Mouse (Mus musculus) liver, embryonic 11.5 days (tissue): ENCODE data around the gene Tax1bp3. TPM values are rescaled to one million over a fixed set of nuclear protein-coding genes. Genes with fewer than 3 reads are reported as not detected.

Experiments used
- ATAC-seq: fragments of 200-750 bp; cut with Nextera tagmentation; replicated peaks from 2 replicates; pipeline ENCODE4 v1.8.0; 2017; ENCODE audit warnings: moderate number of reproducible peaks, mild to moderate bottlenecking, moderate TSS enrichment, moderate library complexity; ENCODE audit not compliant: low FRiP score
- DNase-seq: peaks from one replicate; pipeline ENCODE4 v3.0.0-alpha.2; 2017; ENCODE audit warnings: low spot score
- H3K27ac ChIP-seq: fragments of 300-500 bp; sonication (generic); 2 replicates; pipeline ENCODE4 v1.5.1; 2014; ENCODE audit warnings: mild to moderate bottlenecking, low read depth, low read length, control low read depth
- H3K27me3 ChIP-seq: fragments of 300-500 bp; sonication (generic); replicated peaks from 2 replicates; pipeline ENCODE4 v1.6.1; 2014; ENCODE audit warnings: low read length, mixed read lengths; ENCODE audit not compliant: control insufficient read depth, insufficient read depth
- H3K36me3 ChIP-seq: fragments of 300-500 bp; sonication (generic); 2 replicates; pipeline ENCODE4 v1.6.1; 2014; ENCODE audit warnings: mild to moderate bottlenecking, low read length, moderate library complexity, mixed read lengths; ENCODE audit not compliant: control insufficient read depth, insufficient read depth
- H3K4me1 ChIP-seq: fragments of 300-500 bp; sonication (generic); replicated peaks from 2 replicates; pipeline ENCODE4 v1.6.1; 2014; ENCODE audit warnings: low read length, mixed read lengths; ENCODE audit not compliant: control insufficient read depth, insufficient read depth
- H3K4me2 ChIP-seq: fragments of 300-500 bp; sonication (generic); 2 replicates; pipeline ENCODE4 v1.6.1; 2014; ENCODE audit warnings: mild to moderate bottlenecking, control low read depth, moderate library complexity
- H3K4me3 ChIP-seq: fragments of 300-500 bp; sonication (generic); 2 replicates; pipeline ENCODE4 v1.5.1; 2014; ENCODE audit warnings: low read depth, low read length, control low read depth
- H3K9ac ChIP-seq: fragments of 300-500 bp; sonication (generic); 2 replicates; pipeline ENCODE4 v1.6.1; 2014; ENCODE audit warnings: low read depth, low read length, control low read depth
- H3K9me3 ChIP-seq: fragments of 300-500 bp; sonication (generic); 2 replicates; pipeline ENCODE4 v1.6.1; 2016; ENCODE audit warnings: low read length, inconsistent platforms, mixed read lengths; ENCODE audit not compliant: control insufficient read depth
- WGBS: fragments of 180-500 bp; shearing (Covaris S2); extraction: QIAGEN DNeasy Blood & Tissue Kit; methylation state at CpG from one replicate; pipeline ENCODE4 v1.1.7; 2014; 5-methylcytosine and 5-hydroxymethylcytosine counted together
- polyA plus RNA-seq: library from polyadenylated mRNA; unstranded; fragments of >200 nt; fragmentation: Nextera tagmentation; extraction: Ambion mirVana; gene quantifications from 2 replicates; pipeline ENCODE4 v1.2.1, GENCODE M21; 2014

The Tax1bp3 gene
- polyA plus RNA-seq = 81.1 and 85.3 TPM in 2 replicates

- H3K4me3 ChIP-seq = peak within 1 kb of the TSS; percentile 96
- no peaks in the 10 kb centered on the region for H3K9me3 ChIP-seq
- H3K4me1 ChIP-seq = peaks cover 19% of the 10 kb centered on the region
- peaks cover 7% of the 10 kb centered on the region; the same call in 1 of the 2 replicates for H3K36me3 ChIP-seq
- peak within 1 kb of the TSS; percentile 88 for H3K27ac ChIP-seq
- no peaks in the 10 kb centered on the region for H3K27me3 ChIP-seq
- DNase-seq (peak; percentile 87), ATAC-seq (peak; percentile 98)
- H3K9ac ChIP-seq = peak within 1 kb of the TSS; percentile 97
- WGBS = under 1% methylated on average over 80 of the region's 81 CpGs
- peak within 1 kb of the TSS; percentile 94 for H3K4me2 ChIP-seq
These were observed at the start of gene Tax1bp3, which contains the start of gene Emc6 for GRCm38 (mm10) chr11:73176608-73177508. Gene Tax1bp3 (plus strand): TSS chr11:73177083. Gene Emc6 (minus strand): TSS chr11:73177037.

- H3K36me3 ChIP-seq = peaks cover 14% of the 10 kb centered on the region
- H3K4me2 ChIP-seq = no peak overlapping the region
- 0 out of 2 replicates have a peak, but pooled peaks have one; percentile 39 for ATAC-seq
- DNase-seq = no peak
- no peak overlapping the region for H3K27ac ChIP-seq
- H3K27me3 ChIP-seq = no peaks in the 10 kb centered on the region
- H3K9me3 ChIP-seq = no peaks in the 10 kb centered on the region
- no peak overlapping the region for H3K9ac ChIP-seq
- WGBS = 67% methylated on average over 7 of the region's 7 CpGs
- peaks cover 19% of the 10 kb centered on the region for H3K4me1 ChIP-seq
- no peak overlapping the region for H3K4me3 ChIP-seq
These were observed 45.9 kb upstream of the Tax1bp3 start for GRCm38 (mm10) chr11:73131020-73131419.

GRCm38 (mm10) chr11:73132999-73133398 is 43.9 kb upstream of the Tax1bp3 start:
- Histone ChIP-seq H3K9ac (no peak overlapping the region; the same call in 1 of the 2 replicates), H3K4me2 (no peak overlapping the region), H3K9me3 (no peaks in the 10 kb centered on the region), H3K4me3 (no peak overlapping the region), H3K36me3 (peaks cover 14% of the 10 kb centered on the region), H3K27me3 (no peaks in the 10 kb centered on the region), H3K27ac (no peak overlapping the region), H3K4me1 (peaks cover 31% of the 10 kb centered on the region)
- WGBS = 69% methylated on average over 6 of the region's 6 CpGs
- DNase-seq = no peak
- no peak for ATAC-seq

GRCm38 (mm10) chr11:73134222-73134621 is 42.7 kb upstream of the Tax1bp3 start:
- ATAC-seq (no peak), DNase-seq (no peak)
- Histone ChIP-seq H3K27ac (no peak overlapping the region), H3K4me2 (peak overlapping the region; percentile 80), H3K9ac (no peak overlapping the region), H3K27me3 (no peaks in the 10 kb centered on the region), H3K4me1 (peaks cover 31% of the 10 kb centered on the region), H3K4me3 (peak overlapping the region; percentile 20; the same call in 1 of the 2 replicates), H3K9me3 (no peaks in the 10 kb centered on the region), H3K36me3 (peaks cover 14% of the 10 kb centered on the region)
- WGBS = 89% methylated on average over 5 of the region's 5 CpGs

GRCm38 (mm10) chr11:73136587-73136986 is 40.3 kb upstream of the Tax1bp3 start:
- peak overlapping the region; percentile 99 for H3K4me3 ChIP-seq
- H3K4me2 ChIP-seq = peak overlapping the region; percentile 80
- DNase-seq (no peak), ATAC-seq (no peak)
- H3K4me1 ChIP-seq = peaks cover 31% of the 10 kb centered on the region
- peaks cover 11% of the 10 kb centered on the region for H3K36me3 ChIP-seq
- H3K27me3 ChIP-seq = no peaks in the 10 kb centered on the region
- H3K27ac ChIP-seq = no peak overlapping the region
- peak overlapping the region; percentile 95 for H3K9ac ChIP-seq
- no peaks in the 10 kb centered on the region for H3K9me3 ChIP-seq
- WGBS = 59% methylated on average over 6 of the region's 6 CpGs

- H3K4me1 ChIP-seq = peaks cover 31% of the 10 kb centered on the region
- no peak for DNase-seq
- H3K9me3 ChIP-seq = no peaks in the 10 kb centered on the region
- peak overlapping the region; percentile 70 for H3K27ac ChIP-seq
- H3K36me3 ChIP-seq = peaks cover 11% of the 10 kb centered on the region
- peak overlapping the region; percentile 80 for H3K4me2 ChIP-seq
- 27% methylated on average over 11 of the region's 11 CpGs for WGBS
- H3K9ac ChIP-seq = peak overlapping the region; percentile 95
- no peaks in the 10 kb centered on the region for H3K27me3 ChIP-seq
- peak overlapping the region; percentile 99 for H3K4me3 ChIP-seq
- ATAC-seq = no peak
These were observed 39.8 kb upstream of the Tax1bp3 start for GRCm38 (mm10) chr11:73137116-73137515.

- Histone ChIP-seq H3K9ac (peak within 1 kb of the TSS; percentile 95), H3K27ac (peak within 1 kb of the TSS; percentile 70), H3K36me3 (peaks cover 11% of the 10 kb centered on the region), H3K4me3 (peak within 1 kb of the TSS; percentile 99), H3K4me2 (peak within 1 kb of the TSS; percentile 80), H3K9me3 (no peaks in the 10 kb centered on the region), H3K27me3 (no peaks in the 10 kb centered on the region), H3K4me1 (peaks cover 31% of the 10 kb centered on the region)
- ATAC-seq = peak; percentile 94
- under 1% methylated on average over 82 of the region's 84 CpGs for WGBS
- peak; percentile 95 for DNase-seq
These were observed 39.0 kb upstream of the Tax1bp3 start, which contains the start of gene Haspin for GRCm38 (mm10) chr11:73137591-73138501. Gene Haspin (minus strand): TSS chr11:73138294.

GRCm38 (mm10) chr11:73144261-73144681 is 32.6 kb upstream of the Tax1bp3 start:
- Histone ChIP-seq H3K36me3 (no peaks in the 10 kb centered on the region), H3K4me2 (no peak overlapping the region), H3K27ac (no peak overlapping the region), H3K27me3 (no peaks in the 10 kb centered on the region), H3K9ac (no peak overlapping the region), H3K4me1 (no peaks in the 10 kb centered on the region), H3K4me3 (no peak overlapping the region), H3K9me3 (no peaks in the 10 kb centered on the region)
- 61% methylated on average over 1 of the region's 1 CpGs for WGBS
- DNase-seq (no peak), ATAC-seq (no peak)
